Mouse (Mus musculus) embryonic fibroblast, embryonic 13.5 days (primary cell): ENCODE data around the gene Gpr4.

ENCODE experiments used
- CTCF ChIP-seq: IDR thresholded peaks from 2 replicates; pipeline ENCODE4 v1.5.1; 2011; ENCODE audit warnings: mild to moderate bottlenecking, control low read depth, low read length, moderate library complexity, borderline replicate concordance; ENCODE audit not compliant: insufficient read depth
- POLR2A ChIP-seq: IDR thresholded peaks from 2 replicates; pipeline ENCODE4 v1.6.1; 2011; ENCODE audit warnings: low read depth, mild to moderate bottlenecking, control low read depth, low read length, moderate library complexity

GRCm38 (mm10) chr7:19184250-19184649 lies 28.1 kb upstream of the Gpr4 start:
- TF ChIP-seq CTCF (no peak), POLR2A (no peak)
